Mouse (Mus musculus) embryo, embryonic 9.5 days (tissue): ENCODE data around the gene Vmn1r26.
"Not testable (repeated sequence)": the region's sequence is repeated elsewhere in the genome, so short reads cannot be mapped to it uniquely, and the experiment has no call there.

Experiments
- DNase-seq: peaks from one replicate; pipeline ENCODE4 v3.0.0-alpha.2; 2017; ENCODE audit errors: extremely low spot score

Gene Vmn1r26

GRCm38 (mm10) chr6:58015059-58015458, at the start of gene Vmn1r26:
Vmn1r26 (minus strand) TSS chr6:58015159.
- DNase-seq = no peak

GRCm38 (mm10) chr6:58044025-58044424, 29.1 kb upstream of the Vmn1r26 start:
- no peak for DNase-seq

- DNase-seq = not testable (repeated sequence)
Observed at GRCm38 (mm10) chr6:58017478-58017877, 2.5 kb upstream of the Vmn1r26 start.

GRCm38 (mm10) chr6:57980710-57981109, 34.2 kb downstream of the Vmn1r26 start, which contains the start of gene Vmn1r25:
Vmn1r25 (minus strand) TSS chr6:57980810.
- no peak for DNase-seq

- DNase-seq = not testable (repeated sequence)
Observed at GRCm38 (mm10) chr6:57961403-57961802, 53.6 kb downstream of the Vmn1r26 start, which contains the start of gene Vmn1r24. Vmn1r24 (minus strand) TSS chr6:57961503.
